Mouse (Mus musculus) layer of hippocampus, adult 9-11 months (tissue): ENCODE data around the gene Cnpy3.
A peak's percentile ranks its signal among the peaks of the same experiment; 100 is the strongest.

ENCODE experiments used
- DNase-seq: peaks from one replicate; pipeline ENCODE4 v3.0.0; 2022

Cnpy3 gene

DNA sequence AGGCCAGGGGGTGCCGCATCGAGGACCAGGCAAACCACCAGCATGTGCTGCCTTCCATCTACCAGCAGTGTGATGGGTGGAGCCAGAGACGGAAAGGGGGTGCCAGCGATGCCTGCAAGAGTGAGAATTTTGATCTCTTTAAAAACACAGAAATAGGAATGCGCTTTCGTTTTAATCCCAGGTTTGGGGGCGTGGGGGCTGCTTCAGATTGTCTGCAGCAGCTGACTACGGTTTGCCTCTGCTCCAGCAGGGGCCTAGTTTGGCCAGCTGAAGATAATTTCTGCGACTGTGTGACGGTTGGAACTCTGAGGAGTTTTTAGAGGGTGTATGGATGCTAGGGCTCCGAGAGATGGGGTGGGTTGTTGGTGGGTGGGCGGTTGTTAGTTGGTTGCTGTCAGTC lies 6.7 kb upstream of the Cnpy3 start:
- no peak for DNase-seq

DNA sequence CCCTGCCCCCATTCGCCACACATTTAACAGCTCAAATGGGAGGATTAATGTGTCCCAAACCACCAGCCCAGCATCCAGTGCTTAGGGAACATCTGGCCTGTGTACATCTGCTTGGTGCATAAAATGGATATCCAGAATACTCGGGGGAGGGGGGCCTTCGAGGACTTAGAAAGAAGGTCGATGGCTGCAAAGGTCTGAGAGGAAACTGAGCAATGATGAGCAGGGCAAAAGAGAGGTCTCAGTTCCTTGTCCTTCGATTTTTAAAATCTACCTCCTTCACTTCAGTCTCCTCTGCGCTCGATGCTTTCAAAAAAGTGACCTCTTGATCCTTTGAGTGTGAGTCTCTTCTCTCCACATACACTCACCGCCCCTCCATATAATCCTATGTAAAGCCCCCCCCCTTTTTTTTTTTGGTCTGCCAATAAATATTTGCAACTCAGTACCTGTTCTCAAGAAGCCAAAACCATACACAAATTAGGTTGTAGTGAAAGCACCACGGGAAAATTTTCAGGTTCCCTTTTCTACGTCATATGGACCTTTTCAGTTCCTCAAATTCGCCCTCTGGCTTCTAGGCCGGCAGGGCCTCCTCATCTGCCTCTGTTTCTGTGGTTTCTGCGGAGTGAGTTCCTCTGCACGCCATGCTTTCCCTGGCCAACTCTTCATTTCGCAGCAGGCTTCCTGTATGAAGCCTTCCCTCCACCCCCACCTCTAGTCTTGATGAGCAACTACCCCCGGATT lies 789 bp downstream of the Cnpy3 start:
- peak; percentile 87 for DNase-seq

- no peak for DNase-seq
Observed at GRCm38 (mm10) chr17:46750580-46750979, 1.4 kb downstream of the Cnpy3 start.

GRCm38 (mm10) chr17:46749282-46749681 lies 2.7 kb downstream of the Cnpy3 start:
- no peak for DNase-seq

GRCm38 (mm10) chr17:46747806-46748205 lies 4.2 kb downstream of the Cnpy3 start:
- no peak for DNase-seq

DNA sequence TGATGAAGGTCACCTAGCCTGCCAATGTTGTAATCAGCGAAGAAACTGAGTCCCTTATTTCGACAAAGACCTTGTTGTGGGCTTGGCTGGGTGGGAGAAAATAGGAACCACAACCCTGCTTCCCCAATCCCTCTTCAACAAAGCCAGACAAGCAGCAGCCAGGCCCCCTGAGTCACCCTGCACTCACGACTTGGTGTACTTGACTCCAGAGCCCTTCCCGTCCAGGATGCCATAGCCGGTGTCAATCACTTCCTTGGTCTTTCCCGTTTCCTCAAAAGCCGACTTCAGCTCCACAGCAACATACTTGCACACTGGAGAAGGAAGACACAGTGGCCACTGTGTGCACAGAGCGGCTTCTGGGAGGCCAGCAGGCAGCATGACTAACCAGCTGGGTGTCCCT lies 4.8 kb downstream of the Cnpy3 start:
- no peak for DNase-seq

GRCm38 (mm10) chr17:46745506-46745905 lies 6.5 kb downstream of the Cnpy3 start:
- DNase-seq: no peak

DNA sequence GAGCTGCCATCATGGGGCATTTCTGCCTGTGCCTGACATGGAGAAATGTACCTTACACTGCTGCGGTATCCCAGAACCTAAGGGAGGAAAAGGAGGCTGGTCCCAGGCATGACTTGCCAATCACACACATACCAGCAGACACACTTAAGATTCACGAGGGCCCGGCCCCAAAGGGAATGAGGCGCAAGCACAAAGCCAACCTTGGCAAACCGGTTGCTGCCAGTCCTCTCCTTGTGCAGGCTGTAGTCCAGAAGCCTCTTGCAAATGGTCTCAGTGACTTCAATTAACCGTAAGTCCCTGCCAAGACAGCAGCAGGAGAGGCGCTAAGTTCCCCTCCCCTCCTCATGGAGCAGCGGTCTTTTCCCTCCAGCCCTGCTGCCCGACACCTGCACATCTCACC lies 9.0 kb downstream of the Cnpy3 start:
- no peak for DNase-seq

DNA sequence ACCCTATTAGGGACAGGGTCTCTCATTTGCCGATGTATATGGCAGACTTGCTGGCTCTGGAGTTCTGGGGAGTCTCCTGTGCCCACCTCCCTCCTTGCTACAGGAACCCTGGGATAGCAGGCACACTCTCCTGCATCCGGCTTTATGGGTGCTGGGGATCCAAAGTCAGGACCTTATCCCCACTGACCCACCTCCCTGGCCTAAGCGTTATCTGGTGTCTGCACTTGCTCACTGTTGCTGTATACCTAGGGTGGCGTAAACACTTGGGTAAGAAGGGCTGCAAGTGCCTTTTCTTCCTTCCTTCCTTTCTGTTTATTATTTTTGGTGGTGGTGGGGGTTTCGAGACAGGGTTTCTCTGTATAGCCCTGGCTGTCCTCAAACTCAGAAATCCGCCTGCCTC lies 10.7 kb downstream of the Cnpy3 start:
- no peak for DNase-seq

DNA sequence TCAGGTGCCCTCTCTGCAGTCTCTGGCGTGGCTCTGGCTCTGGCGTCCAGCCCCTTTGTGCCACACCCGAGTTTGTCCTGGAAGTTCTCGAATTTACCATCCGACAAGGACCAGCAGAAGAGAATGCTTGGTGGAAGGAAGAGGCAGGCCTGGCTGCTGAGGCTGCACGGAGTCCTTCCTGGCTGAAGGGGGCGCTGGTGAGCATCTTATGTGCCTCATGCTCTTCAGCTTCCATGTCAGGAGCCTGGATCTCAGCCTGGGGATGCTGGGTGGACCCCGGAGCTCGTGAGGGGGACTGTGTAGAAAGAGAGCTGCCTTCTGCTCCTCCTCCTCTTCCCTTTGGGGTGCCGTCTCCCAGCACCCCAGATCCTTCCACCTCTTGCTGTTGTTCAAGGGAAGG lies 15.9 kb downstream of the Cnpy3 start:
- DNase-seq: no peak

GRCm38 (mm10) chr17:46735287-46735686 lies 16.7 kb downstream of the Cnpy3 start:
- DNase-seq: no peak

GRCm38 (mm10) chr17:46734055-46734454 lies 18.0 kb downstream of the Cnpy3 start:
- no peak for DNase-seq

DNA sequence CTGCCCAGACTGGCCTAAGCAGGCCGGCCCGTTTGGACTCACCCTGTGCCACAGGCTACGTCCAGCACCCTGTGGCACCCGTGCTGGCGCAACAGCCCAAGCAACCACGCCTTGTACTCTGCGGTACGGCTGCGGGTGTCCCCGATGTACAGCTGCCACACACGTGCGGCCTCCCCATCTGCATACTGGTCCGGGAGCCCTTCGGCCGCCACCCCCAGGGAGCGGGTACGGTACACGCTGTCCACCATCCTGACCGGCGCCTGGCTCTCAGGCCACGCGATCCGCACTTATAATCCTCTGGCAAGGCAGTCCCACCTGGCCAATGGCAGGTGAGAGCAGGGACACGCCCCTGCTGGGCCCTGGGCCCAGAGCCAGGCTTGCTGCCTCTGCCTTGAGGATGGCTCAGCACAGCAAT lies 23.1 kb downstream of the Cnpy3 start, which contains the start of gene Gnmt:
TSS of gene Gnmt (minus strand) at position 265 of the 415 bp plus-strand sequence.
- no peak for DNase-seq

DNA sequence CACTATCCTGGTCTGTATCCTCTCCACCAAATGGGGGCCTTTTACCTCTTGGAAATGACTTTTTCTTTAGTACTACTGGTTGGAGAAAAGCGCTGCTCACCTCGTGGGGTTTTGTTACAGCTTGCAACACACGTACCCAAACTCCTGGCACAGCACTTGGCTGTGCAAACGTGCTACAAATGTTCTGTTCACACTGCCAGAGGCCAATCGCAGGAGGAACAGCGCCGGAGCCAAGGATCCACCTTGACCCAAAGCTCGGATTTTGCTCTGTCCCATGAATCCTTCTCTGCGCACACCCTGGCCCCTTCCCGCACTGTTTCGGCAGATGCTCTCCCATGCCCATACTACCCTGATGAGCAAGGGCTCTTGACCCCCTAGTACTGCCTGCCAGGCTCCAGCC lies 23.5 kb downstream of the Cnpy3 start:
- DNase-seq: no peak

DNA sequence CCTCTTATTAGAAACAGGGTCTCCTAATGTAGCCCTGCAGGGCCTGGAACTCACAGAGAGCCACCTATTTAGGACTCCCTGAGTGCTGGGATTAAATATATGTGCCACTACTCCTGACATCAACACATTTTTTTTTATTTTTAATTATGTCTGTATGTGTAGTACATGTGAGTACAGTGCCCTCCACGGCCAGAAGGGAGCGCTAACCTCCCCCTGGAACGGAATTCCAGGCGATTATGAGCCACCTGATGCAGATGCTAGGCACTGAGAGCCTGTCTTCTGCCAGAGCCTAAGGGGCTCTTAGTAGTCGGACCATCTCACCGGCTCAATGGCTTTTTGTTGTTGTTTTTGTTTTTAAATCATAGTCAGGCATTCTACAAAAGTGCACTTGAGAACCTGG lies 24.0 kb downstream of the Cnpy3 start:
- DNase-seq: no peak

DNA sequence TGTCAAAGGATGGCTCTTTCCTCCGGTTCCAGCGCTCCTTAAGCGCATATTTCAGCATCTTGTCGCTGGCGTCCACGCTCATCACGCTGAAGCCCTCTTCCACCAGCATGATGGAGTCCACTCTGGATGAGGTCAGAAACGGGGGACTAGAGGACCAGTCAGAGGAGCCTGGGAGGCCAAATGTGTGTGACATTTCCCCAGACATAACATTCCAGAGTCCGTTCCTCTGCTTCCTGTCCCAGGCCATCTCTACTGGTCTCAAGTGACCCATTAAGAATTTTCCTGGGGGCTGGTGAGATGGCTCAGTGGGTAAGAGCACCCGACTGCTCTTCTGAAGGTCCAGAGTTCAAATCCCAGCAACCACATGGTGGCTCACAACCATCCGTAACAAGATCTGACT lies 24.7 kb downstream of the Cnpy3 start:
- no peak for DNase-seq

- no peak for DNase-seq
Observed at GRCm38 (mm10) chr17:46725731-46726645, 26.0 kb downstream of the Cnpy3 start.

DNA sequence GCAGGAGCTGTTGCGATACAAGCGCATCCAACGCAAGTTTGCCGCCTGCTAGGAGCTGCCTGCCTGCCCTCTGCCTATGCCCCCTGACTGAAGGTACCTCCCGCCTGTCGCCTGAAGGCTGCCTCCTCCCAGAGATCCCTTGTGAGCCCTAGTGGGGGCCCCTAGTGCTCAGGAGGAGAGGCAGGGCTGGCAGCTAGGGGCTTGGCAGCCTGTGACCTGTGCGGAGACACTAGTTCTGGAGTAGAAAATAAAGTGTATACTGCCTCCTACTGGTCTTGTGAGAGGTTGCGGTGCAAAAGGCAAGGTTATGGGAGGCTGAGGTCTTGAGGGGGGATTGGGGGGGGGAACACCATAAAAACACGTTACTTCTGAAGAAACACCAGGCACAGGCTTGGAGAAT lies 26.7 kb downstream of the Cnpy3 start:
- no peak for DNase-seq

GRCm38 (mm10) chr17:46724477-46725084 lies 27.4 kb downstream of the Cnpy3 start:
- DNase-seq: no peak

GRCm38 (mm10) chr17:46721077-46721476 lies 30.9 kb downstream of the Cnpy3 start:
- no peak for DNase-seq

DNA sequence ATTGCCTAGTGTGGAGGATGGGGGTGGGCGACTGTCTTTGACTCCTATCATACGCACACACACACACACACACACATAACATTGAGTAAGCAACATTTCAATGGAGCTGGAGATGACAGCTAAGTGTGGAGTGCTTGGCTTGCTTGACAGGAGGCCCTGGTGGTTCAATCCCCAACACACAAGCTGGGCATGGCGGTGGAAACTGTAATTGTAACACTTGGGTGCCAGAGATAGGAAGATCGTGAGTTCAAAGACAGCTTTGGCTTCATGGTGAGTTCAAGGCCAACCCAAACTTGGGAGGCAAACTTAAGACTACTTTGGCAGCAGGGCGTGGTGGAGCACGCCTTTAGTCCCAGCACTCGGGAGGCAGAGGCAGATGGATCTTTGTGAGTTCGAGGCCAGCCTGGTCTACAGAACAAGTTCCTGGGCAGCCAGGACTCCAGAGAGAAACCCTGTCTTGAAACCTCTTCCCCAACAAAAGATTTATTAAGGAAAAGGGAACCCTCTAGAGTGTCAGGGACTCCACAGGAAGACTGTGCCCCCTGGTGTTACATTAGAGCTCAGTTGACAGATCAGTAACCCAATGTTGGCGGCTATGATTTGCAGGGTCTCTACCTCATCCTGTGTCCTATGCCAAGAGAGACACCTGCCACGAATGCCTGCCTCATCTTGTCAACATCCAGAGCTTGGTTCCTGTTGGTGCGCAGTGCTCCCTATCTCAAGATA lies 37.1 kb downstream of the Cnpy3 start:
- DNase-seq: no peak

DNA sequence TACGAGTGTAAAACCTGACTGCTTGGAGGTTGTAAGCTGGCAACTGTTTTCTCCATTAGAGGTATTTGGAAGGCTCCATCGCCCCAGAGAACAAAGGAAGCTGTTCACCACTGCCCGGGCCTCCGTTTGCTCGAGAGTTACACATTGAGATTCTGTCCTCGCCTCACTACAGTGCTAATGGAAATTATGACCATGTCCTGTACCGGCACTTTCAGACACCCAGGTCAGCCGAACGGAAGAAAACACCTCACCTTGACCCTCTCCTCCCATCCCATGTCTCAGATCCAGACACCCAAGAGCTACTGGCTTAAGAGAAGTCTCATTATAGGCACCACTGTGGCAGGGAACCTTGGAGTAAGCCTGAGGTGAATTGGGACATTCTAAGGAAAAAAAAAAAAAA lies 38.2 kb downstream of the Cnpy3 start:
- no peak for DNase-seq

DNA sequence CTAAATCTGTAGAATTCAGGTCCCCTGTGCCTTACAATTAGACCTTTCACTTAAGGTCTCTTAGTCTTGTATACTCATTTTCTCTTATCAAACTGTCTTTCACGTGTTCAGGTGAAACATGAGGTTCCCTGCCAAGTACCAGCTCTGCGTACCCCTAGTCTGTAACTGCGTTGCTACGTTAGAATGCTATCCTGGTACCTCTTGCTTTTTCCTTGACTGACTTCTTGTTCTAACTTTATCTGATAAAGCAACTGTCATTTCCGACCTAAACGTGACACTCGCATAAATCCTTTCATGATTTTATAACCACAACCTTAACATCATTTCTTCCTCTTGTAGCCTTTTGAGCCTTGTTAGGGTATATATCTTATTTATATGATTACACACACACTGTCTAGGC lies 39.6 kb downstream of the Cnpy3 start:
- no peak for DNase-seq
